Mouse (Mus musculus): ENCODE measurements around the gene Elavl1.
"Not testable (repeated sequence)": the region's sequence is repeated elsewhere in the genome, so short reads cannot be mapped to it uniquely, and the experiment has no call there.

Gene Elavl1

GRCm38 (mm10) chr8:4259125-4259804 lies 65.9 kb downstream of the Elavl1 start, which contains the start of gene Ctxn1:
Gene Ctxn1 (minus strand): TSS chr8:4259274.
- in situ Hi-C loops (cut with MboI; ENCODE audit: low sequenced_read_pairs), result no loop called here

GRCm38 (mm10) chr8:4258678-4259077 lies 66.5 kb downstream of the Elavl1 start:
- in situ Hi-C loops (cut with MboI; ENCODE audit: low sequenced_read_pairs), result no loop called here

DNA sequence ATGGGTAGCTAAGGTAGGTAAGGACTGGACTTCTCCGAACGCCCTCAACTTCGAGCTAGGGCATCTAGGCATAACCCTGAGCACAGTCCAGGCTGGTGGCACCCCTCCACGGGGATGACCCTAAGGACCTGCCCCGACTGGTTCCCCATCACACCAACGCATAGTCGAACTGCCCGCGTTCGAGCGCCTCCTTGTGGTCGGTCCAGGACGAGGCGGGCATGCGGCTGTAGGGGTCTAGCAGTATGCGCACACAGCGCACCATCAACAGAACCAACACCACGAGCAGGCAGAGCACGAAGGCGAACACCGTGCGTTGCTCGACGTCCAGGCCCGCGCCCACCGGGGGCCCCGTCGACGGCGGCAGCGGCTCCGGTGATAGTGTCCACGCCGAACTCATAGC lies 67.0 kb downstream of the Elavl1 start:
- in situ Hi-C loops (cut with MboI; ENCODE audit: low sequenced_read_pairs), result no loop called here

GRCm38 (mm10) chr8:4257350-4257749 lies 67.9 kb downstream of the Elavl1 start:
- in situ Hi-C loops (cut with MboI; ENCODE audit: low sequenced_read_pairs), result no loop called here

GRCm38 (mm10) chr8:4256911-4257310 lies 68.3 kb downstream of the Elavl1 start:
- in situ Hi-C loops (cut with MboI; ENCODE audit: low sequenced_read_pairs), result no loop called here

- in situ Hi-C loops (cut with MboI; ENCODE audit: low sequenced_read_pairs), result not testable (repeated sequence)
Observed at GRCm38 (mm10) chr8:4255471-4255870, 69.7 kb downstream of the Elavl1 start.

DNA sequence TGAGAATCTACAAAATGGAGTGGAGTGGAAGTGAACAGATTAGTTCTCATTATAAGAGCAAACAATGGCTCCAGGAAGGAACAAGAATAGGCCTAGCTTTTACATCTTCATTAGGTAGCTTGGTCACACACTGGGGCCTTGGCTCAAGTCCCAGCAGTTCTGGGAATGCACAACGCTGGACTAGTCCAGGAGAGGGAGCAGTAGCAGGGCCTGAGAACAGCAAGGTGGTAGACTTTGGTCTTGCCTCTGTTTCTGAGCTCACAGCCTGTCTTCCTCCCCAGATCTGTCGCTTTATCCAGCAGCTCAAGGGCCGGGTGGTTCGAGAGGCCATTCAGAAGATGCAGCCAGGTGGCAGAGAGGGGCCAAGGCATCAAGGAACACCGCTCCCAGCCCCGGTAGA lies 71.2 kb downstream of the Elavl1 start:
- in situ Hi-C loops (cut with MboI; ENCODE audit: low sequenced_read_pairs), result no loop called here

DNA sequence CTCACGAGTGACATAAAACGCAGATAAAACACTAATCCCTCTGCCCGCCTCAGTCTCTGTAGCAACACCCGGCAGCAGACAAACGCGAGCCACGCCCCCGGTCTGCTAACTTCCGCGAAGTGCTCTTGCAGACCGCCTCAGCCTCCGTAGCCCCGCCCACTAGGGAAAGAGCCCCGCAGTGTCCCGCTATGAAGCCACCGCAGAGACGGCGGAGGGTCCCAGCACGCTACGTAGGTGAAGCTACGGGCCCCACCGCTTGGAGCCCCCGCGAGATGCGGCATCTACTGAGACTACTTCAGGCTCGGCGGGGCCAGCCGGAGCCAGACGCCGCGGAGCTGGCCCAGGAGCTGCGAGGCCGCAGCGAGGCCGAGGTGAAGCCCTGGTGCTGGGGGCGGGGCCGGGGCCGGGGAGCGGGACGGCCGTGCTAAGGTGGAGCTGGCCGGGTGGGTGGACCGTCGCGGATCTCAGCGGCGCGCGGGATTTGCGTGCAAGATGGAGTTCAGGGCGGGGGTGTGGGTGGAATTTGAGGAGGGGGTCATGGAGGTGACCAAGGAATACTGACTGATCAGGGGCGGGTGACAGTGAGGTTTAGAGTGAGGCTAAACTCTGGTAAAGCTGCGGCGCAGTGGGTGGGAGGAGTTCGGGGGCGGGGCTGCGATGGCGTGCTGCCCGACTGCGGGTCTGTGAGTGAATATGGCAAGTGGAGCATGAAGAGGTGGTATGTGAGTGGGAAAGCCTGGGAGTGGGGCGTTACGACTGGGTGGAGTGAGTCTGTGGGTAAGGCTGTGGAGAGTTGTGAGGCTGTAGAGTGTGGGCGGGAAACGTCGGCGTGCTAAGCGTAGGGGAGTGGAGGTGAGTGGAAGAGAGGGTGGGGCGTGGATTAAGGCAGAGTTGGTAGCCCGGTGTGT lies 72.0 kb downstream of the Elavl1 start, which contains the start of gene Snapc2:
TSS of gene Snapc2 (plus strand) at position 147 of the 908 bp plus-strand sequence.
- in situ Hi-C loops (cut with MboI; ENCODE audit: low sequenced_read_pairs), result no loop called here

DNA sequence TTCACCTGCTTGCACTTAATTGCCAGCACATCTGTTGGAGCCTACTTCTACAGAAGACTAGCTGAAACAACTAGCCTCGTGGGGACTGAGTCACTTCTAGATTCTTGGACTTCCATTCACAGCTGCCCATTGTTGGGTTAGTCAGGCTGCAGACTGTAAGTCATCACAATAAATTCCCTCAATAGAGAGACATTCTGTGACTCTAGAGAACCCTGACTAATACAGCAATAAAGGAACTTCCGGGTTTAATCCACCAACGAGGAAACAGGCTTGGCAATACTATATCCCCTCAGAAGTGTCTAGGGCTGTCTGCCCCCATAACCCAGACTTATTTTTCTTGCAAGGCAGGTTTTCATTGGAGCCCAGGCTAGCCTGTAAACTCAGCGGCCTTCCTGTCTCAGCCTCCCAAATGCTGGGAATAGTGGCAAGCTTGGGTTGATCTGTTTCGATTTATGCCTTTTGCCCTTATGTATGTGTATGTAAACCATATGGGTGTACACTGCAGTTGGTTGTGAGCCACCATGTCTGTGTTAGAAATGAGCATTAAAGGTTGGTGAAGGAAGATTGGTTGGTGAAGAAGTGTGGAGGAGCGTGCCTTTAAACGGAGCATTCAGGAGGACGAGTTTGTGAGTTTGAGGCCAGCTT lies 73.0 kb downstream of the Elavl1 start:
- in situ Hi-C loops (cut with MboI; ENCODE audit: low sequenced_read_pairs), result no loop called here

DNA sequence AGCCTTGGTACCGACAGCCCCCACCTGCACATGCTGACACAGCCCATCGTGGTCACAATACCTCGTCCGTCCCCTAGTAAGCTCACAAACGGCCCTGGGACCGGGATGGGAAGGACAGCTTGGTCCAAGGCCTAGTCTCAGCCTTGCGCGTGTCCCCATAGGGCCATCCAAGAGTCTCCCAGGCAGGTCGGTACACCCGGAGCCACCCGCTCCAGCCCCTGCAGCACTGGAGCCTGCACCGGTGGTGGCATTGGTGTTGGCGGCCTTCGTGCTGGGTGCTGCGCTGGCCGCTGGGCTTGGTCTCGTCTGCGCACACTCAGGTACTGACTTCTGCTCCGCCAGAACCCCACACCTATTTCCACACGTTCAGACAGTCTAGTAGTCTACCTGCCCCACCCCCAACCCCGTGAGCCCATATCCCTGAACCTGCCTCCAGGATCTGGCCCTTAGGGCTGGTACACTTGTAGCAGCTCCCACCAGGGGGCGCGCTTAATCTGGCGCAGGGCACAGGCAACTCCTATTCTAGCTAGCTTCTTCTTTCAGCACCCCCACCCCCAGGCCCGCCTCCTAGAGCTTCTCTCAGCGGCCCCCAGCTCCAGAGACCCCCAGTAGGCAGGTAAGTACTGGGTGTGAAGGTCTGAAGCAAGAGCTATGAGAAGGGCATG lies 74.8 kb downstream of the Elavl1 start:
- in situ Hi-C loops (cut with MboI; ENCODE audit: low sequenced_read_pairs), result no loop called here

GRCm38 (mm10) chr8:4249213-4249612 lies 76.0 kb downstream of the Elavl1 start:
- in situ Hi-C loops (cut with MboI; ENCODE audit: low sequenced_read_pairs), result no loop called here

DNA sequence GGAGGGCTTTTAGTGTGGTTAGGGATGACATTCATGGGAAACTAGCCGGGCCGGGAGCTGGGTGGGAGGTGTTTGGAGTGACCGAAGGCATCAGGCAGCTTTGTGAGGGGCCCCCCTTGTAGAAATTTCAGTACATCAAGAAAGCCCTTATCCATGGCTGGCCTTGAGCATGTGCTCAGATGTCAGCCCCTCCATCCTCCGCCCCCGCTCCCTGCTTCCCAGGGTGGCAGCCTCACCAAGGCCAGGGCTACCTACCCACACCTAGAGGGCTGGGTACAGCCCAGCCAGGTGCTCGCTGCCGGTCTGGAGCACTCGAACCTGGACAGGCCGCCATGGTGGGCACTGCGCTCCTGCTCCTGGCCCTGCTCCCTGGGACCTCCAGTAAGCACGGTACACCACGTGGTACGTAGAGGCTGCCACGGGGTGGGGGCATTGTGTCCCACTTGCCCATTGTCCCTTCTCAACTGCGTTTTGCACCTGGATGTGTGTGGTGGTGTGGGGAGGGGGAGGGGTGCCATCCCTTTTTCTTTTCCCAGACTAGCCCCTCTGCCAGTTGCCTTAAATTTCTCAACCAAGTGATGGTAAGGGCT lies 77.2 kb downstream of the Elavl1 start, which contains the start of gene Tgfbr3l:
TSS of gene Tgfbr3l (plus strand) at position 264 of the 590 bp plus-strand sequence.
- in situ Hi-C loops (cut with MboI; ENCODE audit: low sequenced_read_pairs), result no loop called here

GRCm38 (mm10) chr8:4247241-4247640 lies 78.0 kb downstream of the Elavl1 start:
- in situ Hi-C loops (cut with MboI; ENCODE audit: low sequenced_read_pairs), result no loop called here

GRCm38 (mm10) chr8:4245737-4246136 lies 79.5 kb downstream of the Elavl1 start:
- in situ Hi-C loops (cut with MboI; ENCODE audit: low sequenced_read_pairs), result no loop called here

DNA sequence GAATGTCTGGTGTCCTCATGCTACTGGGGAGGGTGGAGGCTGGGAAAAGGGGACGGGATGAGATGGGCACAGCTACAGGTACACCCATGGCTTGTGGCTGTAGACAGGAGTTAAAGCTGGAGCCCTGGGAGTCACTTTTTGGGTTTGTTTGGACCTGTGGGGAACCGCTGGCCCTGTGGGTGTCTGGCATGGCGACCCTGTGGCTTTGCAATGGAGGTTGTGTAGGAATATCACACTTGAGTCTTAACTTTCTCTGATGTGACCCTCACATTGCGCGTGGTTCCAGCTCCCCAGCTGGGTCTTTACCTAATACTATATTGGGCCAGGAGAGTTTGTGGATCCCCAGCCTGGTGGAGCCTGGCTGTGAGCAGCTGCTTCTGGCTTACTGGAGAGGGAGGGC lies 80.2 kb downstream of the Elavl1 start:
- in situ Hi-C loops (cut with MboI; ENCODE audit: low sequenced_read_pairs), result no loop called here

DNA sequence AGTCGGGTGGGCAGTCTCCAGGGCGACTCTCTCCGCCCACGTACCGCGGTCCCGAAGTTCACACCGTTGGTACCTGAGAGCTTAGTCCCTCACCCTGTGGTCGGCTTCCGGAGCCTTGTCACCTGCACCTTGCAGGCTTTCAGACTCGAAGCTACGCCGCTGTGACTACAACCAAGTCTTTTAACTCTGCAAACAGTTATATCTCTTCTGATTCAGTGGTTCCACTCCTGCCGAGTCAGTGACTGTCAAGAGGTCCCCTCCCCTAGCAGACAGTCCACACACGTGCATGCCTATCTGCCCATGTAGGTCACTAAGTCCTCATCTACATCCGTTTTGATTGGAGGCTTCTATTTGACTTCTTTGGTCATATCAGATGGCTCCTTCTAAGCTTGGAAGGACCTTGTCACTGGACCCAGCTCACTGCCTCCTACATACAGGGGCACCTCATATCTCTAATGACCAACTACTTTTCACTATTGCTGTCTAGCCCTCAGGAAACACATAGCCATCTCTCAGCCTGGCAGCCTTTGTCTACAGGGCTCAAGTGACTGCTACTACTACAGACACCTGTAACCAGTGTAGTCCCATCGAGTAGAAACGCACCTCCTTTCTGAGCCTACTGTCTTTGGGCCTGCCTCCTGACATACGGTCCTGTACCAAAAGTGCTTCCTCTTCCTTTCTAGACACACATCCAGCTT lies 85.9 kb downstream of the Elavl1 start:
- in situ Hi-C loops (cut with MboI; ENCODE audit: low sequenced_read_pairs), result no loop called here

GRCm38 (mm10) chr8:4238434-4239192 lies 86.6 kb downstream of the Elavl1 start, which contains the start of the genes Map2k7 and Gm49320:
Gene Map2k7 (plus strand): TSS chr8:4238740.
Gene Gm49320 (plus strand): TSS chr8:4238865.
- in situ Hi-C loops (cut with MboI; ENCODE audit: low sequenced_read_pairs), result no loop called here

DNA sequence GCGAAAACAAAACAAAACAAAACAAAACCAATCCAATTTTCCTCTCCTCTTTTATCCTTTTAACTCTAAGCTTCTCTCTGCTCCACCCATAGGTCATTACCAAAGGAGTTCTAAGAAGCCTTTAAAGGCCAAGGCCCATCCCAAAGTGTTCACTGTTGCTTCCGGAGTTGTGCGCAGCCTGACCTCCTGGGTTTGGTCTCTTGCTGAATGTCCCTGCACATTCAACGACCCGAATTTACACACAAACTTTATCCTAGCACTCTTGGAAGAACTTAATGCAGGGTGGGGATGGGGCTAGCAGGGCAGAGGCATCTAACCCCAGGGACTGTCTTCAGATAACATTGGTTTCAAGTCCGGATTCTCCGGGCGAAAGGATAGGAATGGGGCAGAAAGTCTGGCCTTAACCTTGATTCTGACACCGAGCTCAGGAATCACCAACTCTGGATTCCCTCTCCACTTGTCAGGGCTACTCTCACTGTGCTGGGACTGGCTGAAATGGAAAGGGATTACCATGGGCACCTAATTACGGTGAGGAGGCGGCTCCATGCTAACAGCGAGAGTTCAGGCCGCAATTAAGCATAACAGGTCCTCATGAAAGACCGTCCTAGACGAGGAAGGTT lies 87.3 kb downstream of the Elavl1 start:
- in situ Hi-C loops (cut with MboI; ENCODE audit: low sequenced_read_pairs), result no loop called here
